Mouse (Mus musculus) forebrain, embryonic 14.5 days (tissue): ENCODE results near the gene Zbtb8os. TPM values are rescaled to one million over a fixed set of nuclear protein-coding genes. Genes with fewer than 3 reads are reported as not detected.
A peak's percentile ranks its signal among the peaks of the same experiment; 100 is the strongest.

Source experiments
- ATAC-seq: fragments of 200-750 bp; cut with Nextera tagmentation; 2 replicates; pipeline ENCODE4 v1.8.0; 2017; ENCODE audit warnings: mild to moderate bottlenecking, moderate library complexity
- DNase-seq: peaks from one replicate; pipeline ENCODE4 v3.0.0-alpha.2; 2015; ENCODE audit warnings: low spot score
- H3K27ac ChIP-seq: fragments of 300-500 bp; sonication (generic); 2 replicates; pipeline ENCODE4 v1.5.1; 2014; ENCODE audit warnings: low read depth, mild to moderate bottlenecking, control low read depth, low read length, moderate library complexity
- H3K27me3 ChIP-seq: fragments of 300-500 bp; sonication (generic); replicated peaks from 2 replicates; pipeline ENCODE4 v1.6.1; 2014; ENCODE audit warnings: low read length, control low read depth, mixed read lengths; ENCODE audit not compliant: control insufficient read depth, insufficient read depth
- H3K36me3 ChIP-seq: fragments of 300-500 bp; sonication (generic); 2 replicates; pipeline ENCODE4 v1.6.1; 2014; ENCODE audit warnings: low read length, control low read depth; ENCODE audit not compliant: control insufficient read depth, insufficient read depth
- H3K4me1 ChIP-seq: fragments of 300-500 bp; sonication (generic); 2 replicates; pipeline ENCODE4 v1.6.1; 2014; ENCODE audit warnings: antibody characterized with exemption, low read length, control low read depth; ENCODE audit not compliant: control insufficient read depth, insufficient read depth
- H3K4me2 ChIP-seq: fragments of 300-500 bp; sonication (generic); 2 replicates; pipeline ENCODE4 v1.6.1; 2014; ENCODE audit warnings: mild to moderate bottlenecking, control low read depth, low read length
- H3K4me3 ChIP-seq: fragments of 300-500 bp; sonication (generic); 2 replicates; pipeline ENCODE4 v1.5.1; 2014; ENCODE audit warnings: low read depth, low read length, control low read depth
- H3K9ac ChIP-seq: fragments of 300-500 bp; sonication (generic); 2 replicates; pipeline ENCODE4 v1.6.1; 2014; ENCODE audit warnings: mild to moderate bottlenecking, low read length, control low read depth, moderate library complexity
- H3K9me3 ChIP-seq: fragments of 300-500 bp; sonication (generic); replicated peaks from 2 replicates; pipeline ENCODE4 v1.6.1; 2016; ENCODE audit warnings: low read length, control low read depth, mixed read lengths; ENCODE audit not compliant: control insufficient read depth
- whole genome bisulfite sequencing: fragments of 180-500 bp; shearing (Covaris S2); extraction: QIAGEN DNeasy Blood & Tissue Kit; methylation state at CpG from one replicate; pipeline ENCODE4 v1.1.7; 2014; 5-methylcytosine and 5-hydroxymethylcytosine counted together
- polyA plus RNA-seq: library from polyadenylated mRNA; unstranded; fragments of >200 nt; fragmentation: Nextera tagmentation; extraction: Ambion mirVana; gene quantifications from 2 replicates; pipeline ENCODE4 v1.2.1, GENCODE M21; 2014

Gene Zbtb8os
- 27.7 and 37.1 TPM in 2 replicates for polyA plus RNA-seq

- H3K9me3 ChIP-seq: no peaks in the 10 kb centered on the region
- no peaks in the 10 kb centered on the region for H3K27me3 ChIP-seq
- peak within 1 kb of the TSS; percentile 83 for H3K4me2 ChIP-seq
- peaks cover 21% of the 10 kb centered on the region for H3K4me1 ChIP-seq
- H3K4me3 ChIP-seq: peak within 1 kb of the TSS; percentile 94
- peak within 1 kb of the TSS; percentile 97 for H3K9ac ChIP-seq
- H3K36me3 ChIP-seq: peaks cover 22% of the 10 kb centered on the region
- DNase-seq (peak; percentile 100), ATAC-seq (peak; percentile 99)
- under 1% methylated on average over 70 of the region's 73 CpGs for WGBS
- peak within 1 kb of the TSS; percentile 99 for H3K27ac ChIP-seq
Observed at GRCm38 (mm10) chr4:129335216-129336074, at the start of gene Zbtb8os, which contains the start of gene Rbbp4. Gene Zbtb8os (plus strand): TSS chr4:129335695. Gene Rbbp4 (minus strand): TSS chr4:129335370.

- Histone ChIP-seq H3K4me1 (peaks cover 15% of the 10 kb centered on the region), H3K27ac (no peak overlapping the region), H3K9ac (0 out of 2 replicates have a peak overlapping the region, but pooled peaks have one; percentile 61), H3K9me3 (no peaks in the 10 kb centered on the region), H3K27me3 (peaks cover 16% of the 10 kb centered on the region; the same call in 1 of the 2 replicates), H3K4me2 (peak overlapping the region; percentile 93), H3K36me3 (no peaks in the 10 kb centered on the region), H3K4me3 (0 out of 2 replicates have a peak overlapping the region, but pooled peaks have one; percentile 41)
- WGBS: 65% methylated on average over 5 of the region's 5 CpGs
- DNase-seq: no peak
- ATAC-seq: 0 out of 2 replicates have a peak, but pooled peaks have one; percentile 20
Observed at GRCm38 (mm10) chr4:129286001-129286682, 49.4 kb upstream of the Zbtb8os start.

- ATAC-seq: peak; percentile 29
- DNase-seq: peak; percentile 58
- no peaks in the 10 kb centered on the region for H3K36me3 ChIP-seq
- H3K27me3 ChIP-seq: peaks cover 16% of the 10 kb centered on the region; the same call in 1 of the 2 replicates
- no peak overlapping the region for H3K27ac ChIP-seq
- H3K4me3 ChIP-seq: peak overlapping the region; percentile 41
- H3K4me1 ChIP-seq: peaks cover 15% of the 10 kb centered on the region
- H3K4me2 ChIP-seq: peak overlapping the region; percentile 93
- 3% methylated on average over 25 of the region's 28 CpGs for WGBS
- H3K9ac ChIP-seq: peak overlapping the region; percentile 61
- H3K9me3 ChIP-seq: no peaks in the 10 kb centered on the region
Observed at GRCm38 (mm10) chr4:129286683-129287471, 48.6 kb upstream of the Zbtb8os start.

- Histone ChIP-seq H3K9me3 (no peaks in the 10 kb centered on the region), H3K27ac (no peak within 1 kb of the TSS), H3K4me1 (peaks cover 15% of the 10 kb centered on the region), H3K4me3 (peak within 1 kb of the TSS; percentile 41), H3K36me3 (no peaks in the 10 kb centered on the region), H3K9ac (peak within 1 kb of the TSS; percentile 61), H3K4me2 (peak within 1 kb of the TSS; percentile 93), H3K27me3 (peaks cover 16% of the 10 kb centered on the region; the same call in 1 of the 2 replicates)
- WGBS: under 1% methylated on average over 42 of the region's 53 CpGs
- DNase-seq (peak; percentile 37), ATAC-seq (peak; percentile 42)
Observed at GRCm38 (mm10) chr4:129287472-129287981, 48.0 kb upstream of the Zbtb8os start, which contains the start of gene Sync. Gene Sync (plus strand): TSS chr4:129287617.

GRCm38 (mm10) chr4:129288067-129288466 is 47.4 kb upstream of the Zbtb8os start:
- Histone ChIP-seq H3K27ac (no peak overlapping the region), H3K4me2 (peak overlapping the region; percentile 93), H3K4me3 (no peak overlapping the region), H3K27me3 (peaks cover 16% of the 10 kb centered on the region; the same call in 1 of the 2 replicates), H3K4me1 (peaks cover 15% of the 10 kb centered on the region), H3K9me3 (no peaks in the 10 kb centered on the region), H3K36me3 (no peaks in the 10 kb centered on the region), H3K9ac (no peak overlapping the region)
- DNase-seq (no peak), ATAC-seq (no peak)
- 34% methylated on average over 3 of the region's 3 CpGs for WGBS

- 91% methylated on average over 8 of the region's 8 CpGs for WGBS
- no peak overlapping the region for H3K27ac ChIP-seq
- H3K9ac ChIP-seq: no peak overlapping the region
- no peaks in the 10 kb centered on the region for H3K36me3 ChIP-seq
- H3K4me1 ChIP-seq: peaks cover 15% of the 10 kb centered on the region
- H3K9me3 ChIP-seq: no peaks in the 10 kb centered on the region
- H3K4me2 ChIP-seq: no peak overlapping the region
- ATAC-seq: no peak
- H3K27me3 ChIP-seq: peaks cover 16% of the 10 kb centered on the region; the same call in 1 of the 2 replicates
- DNase-seq: no peak
- no peak overlapping the region for H3K4me3 ChIP-seq
Observed at GRCm38 (mm10) chr4:129289671-129290070, 45.8 kb upstream of the Zbtb8os start.

- no peak for DNase-seq
- no peak overlapping the region for H3K9ac ChIP-seq
- no peaks in the 10 kb centered on the region for H3K9me3 ChIP-seq
- no peak overlapping the region for H3K4me2 ChIP-seq
- no peak for ATAC-seq
- H3K4me3 ChIP-seq: no peak overlapping the region
- H3K4me1 ChIP-seq: no peaks in the 10 kb centered on the region
- no peak overlapping the region for H3K27ac ChIP-seq
- H3K27me3 ChIP-seq: peaks cover 7% of the 10 kb centered on the region; the same call in 1 of the 2 replicates
- no peaks in the 10 kb centered on the region for H3K36me3 ChIP-seq
- 76% methylated on average over 7 of the region's 7 CpGs for WGBS
Observed at GRCm38 (mm10) chr4:129292831-129293230, 42.7 kb upstream of the Zbtb8os start.

GRCm38 (mm10) chr4:129293702-129294101 is 41.8 kb upstream of the Zbtb8os start:
- H3K4me1 ChIP-seq: no peaks in the 10 kb centered on the region
- H3K9ac ChIP-seq: no peak overlapping the region
- no peak overlapping the region for H3K4me2 ChIP-seq
- no peak for ATAC-seq
- no peaks in the 10 kb centered on the region for H3K9me3 ChIP-seq
- DNase-seq: no peak
- H3K27me3 ChIP-seq: no peaks in the 10 kb centered on the region
- no peak overlapping the region for H3K4me3 ChIP-seq
- WGBS: 36% methylated on average over 16 of the region's 16 CpGs
- no peak overlapping the region for H3K27ac ChIP-seq
- H3K36me3 ChIP-seq: no peaks in the 10 kb centered on the region
